Mouse (Mus musculus) forebrain, embryonic 10.5 days (tissue): ENCODE data around the gene Med16. TPM values are rescaled to one million over a fixed set of nuclear protein-coding genes. Genes with fewer than 3 reads are reported as not detected.

Source experiments
- DNase-seq: peaks from one replicate; pipeline ENCODE4 v3.0.0-alpha.2; 2017; ENCODE audit warnings: low spot score; ENCODE audit errors: extremely low spot score
- H3K27ac ChIP-seq: fragments of 300-500 bp; sonication (generic); 2 replicates; pipeline ENCODE4 v1.5.1; 2016; ENCODE audit warnings: mild to moderate bottlenecking
- H3K27me3 ChIP-seq: fragments of 300-500 bp; sonication (generic); 2 replicates; pipeline ENCODE4 v1.6.1; 2016; ENCODE audit warnings: mild to moderate bottlenecking; ENCODE audit not compliant: poor library complexity, severe bottlenecking
- H3K36me3 ChIP-seq: fragments of 300-500 bp; sonication (generic); replicated peaks from 2 replicates; pipeline ENCODE4 v1.6.1; 2016; ENCODE audit warnings: mild to moderate bottlenecking, moderate library complexity
- H3K4me1 ChIP-seq: fragments of 300-500 bp; sonication (generic); 2 replicates; pipeline ENCODE4 v1.6.1; 2016
- H3K4me3 ChIP-seq: fragments of 300-500 bp; sonication (generic); 2 replicates; pipeline ENCODE4 v1.5.1; 2016; ENCODE audit warnings: mild to moderate bottlenecking, moderate library complexity
- H3K9me3 ChIP-seq: fragments of 300-500 bp; sonication (generic); 2 replicates; pipeline ENCODE4 v1.6.1; 2016; ENCODE audit warnings: mild to moderate bottlenecking, moderate library complexity
- WGBS: fragments of 180-500 bp; shearing (Covaris S2); methylation state at CpG from one replicate; pipeline ENCODE4 v1.1.7; 2016; 5-methylcytosine and 5-hydroxymethylcytosine counted together
- polyA plus RNA-seq: library from polyadenylated mRNA; unstranded; fragments of >200 nt; fragmentation: Nextera tagmentation; extraction: Ambion mirVana; gene quantifications from 2 replicates; pipeline ENCODE4 v1.2.1, GENCODE M21; 2016

The Med16 gene
- polyA plus RNA-seq, 1 experiment from 2014 or later: 65.7 TPM

GRCm38 (mm10) chr10:79920056-79920890 lies 11.6 kb upstream of the Med16 start:
- no peak for DNase-seq
- Histone ChIP-seq H3K27me3 (peaks cover 79% of the 10 kb centered on the region), H3K36me3 (no peaks in the 10 kb centered on the region), H3K27ac (no peak overlapping the region), H3K9me3 (no peaks in the 10 kb centered on the region), H3K4me3 (peak overlapping the region; percentile 41), H3K4me1 (peaks cover 63% of the 10 kb centered on the region)
- WGBS: 17% methylated on average over 26 of the region's 26 CpGs

DNA sequence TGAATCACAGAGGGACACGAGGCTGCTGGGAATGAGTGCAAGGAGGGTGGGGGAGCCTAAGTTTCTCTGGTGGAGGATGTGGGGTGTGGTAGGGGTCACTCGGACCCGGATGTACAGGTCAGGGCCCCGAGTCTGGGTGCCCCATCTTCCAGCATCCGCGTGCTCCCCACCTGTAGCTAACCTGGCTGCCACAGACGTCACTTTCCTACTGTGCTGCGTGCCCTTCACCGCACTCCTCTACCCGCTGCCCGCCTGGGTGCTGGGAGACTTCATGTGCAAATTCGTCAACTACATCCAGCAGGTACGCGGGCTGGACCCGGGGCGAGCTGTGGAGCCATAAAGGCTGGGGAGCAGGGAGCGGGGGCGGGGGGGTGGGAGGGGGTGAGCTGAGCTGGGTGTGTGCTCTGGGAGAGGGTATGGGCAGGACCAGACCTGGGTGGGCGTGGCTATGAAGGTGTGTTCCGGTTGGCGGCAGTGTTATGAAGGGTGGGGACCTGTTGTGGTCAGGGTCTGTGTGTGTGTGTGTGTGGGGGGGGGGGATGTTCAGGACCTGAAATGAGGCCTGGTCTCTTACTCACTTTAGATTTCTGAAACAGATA lies 10.6 kb upstream of the Med16 start:
- peak overlapping the region; percentile 18 for H3K4me3 ChIP-seq
- no peaks in the 10 kb centered on the region for H3K9me3 ChIP-seq
- peaks cover 72% of the 10 kb centered on the region for H3K4me1 ChIP-seq
- no peak for DNase-seq
- peaks cover 81% of the 10 kb centered on the region for H3K27me3 ChIP-seq
- 2% methylated on average over 21 of the region's 21 CpGs for WGBS
- no peaks in the 10 kb centered on the region for H3K36me3 ChIP-seq
- no peak overlapping the region for H3K27ac ChIP-seq

GRCm38 (mm10) chr10:79918231-79919078 lies 9.7 kb upstream of the Med16 start:
- H3K27ac ChIP-seq: no peak overlapping the region
- no peaks in the 10 kb centered on the region; the same call in 1 of the 2 replicates for H3K36me3 ChIP-seq
- 3% methylated on average over 35 of the region's 35 CpGs for WGBS
- no peaks in the 10 kb centered on the region for H3K9me3 ChIP-seq
- H3K4me1 ChIP-seq: peaks cover 81% of the 10 kb centered on the region
- H3K27me3 ChIP-seq: peaks cover 76% of the 10 kb centered on the region
- H3K4me3 ChIP-seq: peak overlapping the region; percentile 18
- no peak for DNase-seq

DNA sequence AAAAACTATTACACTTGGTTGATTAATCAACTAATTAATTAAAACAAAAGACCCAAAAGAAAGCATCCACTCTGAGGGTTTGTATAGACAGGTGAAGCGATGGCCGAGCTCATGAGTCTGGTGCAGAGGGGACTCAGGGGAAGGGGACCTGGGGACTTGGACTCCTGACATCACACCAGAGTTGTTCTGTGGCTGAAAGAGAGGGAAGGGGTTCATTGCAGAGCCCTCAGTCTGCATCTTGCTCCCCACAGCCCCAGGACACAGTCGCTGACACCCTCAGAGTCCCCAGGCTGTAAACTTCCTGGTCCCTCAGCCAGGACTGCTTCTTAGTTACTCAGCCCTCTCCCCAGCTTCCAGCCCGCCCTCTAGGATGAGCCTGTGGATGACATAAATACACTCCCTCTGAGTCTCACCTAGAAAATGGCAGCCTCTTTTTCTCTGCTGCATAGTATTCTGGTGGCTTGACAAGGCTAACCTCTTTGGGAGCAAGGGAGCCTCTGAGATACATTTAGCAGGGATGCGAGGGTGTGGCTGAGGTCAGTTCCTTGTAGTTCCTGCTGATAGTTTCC lies 8.9 kb upstream of the Med16 start:
- no peak for DNase-seq
- Histone ChIP-seq H3K9me3 (no peaks in the 10 kb centered on the region), H3K27me3 (peaks cover 68% of the 10 kb centered on the region), H3K36me3 (peaks cover 7% of the 10 kb centered on the region), H3K4me1 (peaks cover 83% of the 10 kb centered on the region), H3K4me3 (peak overlapping the region; percentile 83), H3K27ac (no peak overlapping the region)
- WGBS: 65% methylated on average over 5 of the region's 5 CpGs

GRCm38 (mm10) chr10:79916808-79917531 lies 8.2 kb upstream of the Med16 start, which contains the start of gene Kiss1r:
Gene Kiss1r, plus strand, starts transcription at chr10:79916971.
- Histone ChIP-seq H3K9me3 (no peaks in the 10 kb centered on the region), H3K27ac (peak within 1 kb of the TSS; percentile 93), H3K4me3 (peak within 1 kb of the TSS; percentile 83), H3K4me1 (peaks cover 87% of the 10 kb centered on the region), H3K36me3 (peaks cover 13% of the 10 kb centered on the region), H3K27me3 (peaks cover 61% of the 10 kb centered on the region)
- WGBS: 3% methylated on average over 42 of the region's 42 CpGs
- DNase-seq: peak; percentile 83

GRCm38 (mm10) chr10:79916081-79916480 lies 7.4 kb upstream of the Med16 start:
- no peaks in the 10 kb centered on the region for H3K9me3 ChIP-seq
- H3K27ac ChIP-seq: peak overlapping the region; percentile 93
- peak overlapping the region; percentile 83 for H3K4me3 ChIP-seq
- H3K27me3 ChIP-seq: peaks cover 55% of the 10 kb centered on the region
- 7% methylated on average over 8 of the region's 8 CpGs for WGBS
- DNase-seq: no peak
- peaks cover 78% of the 10 kb centered on the region for H3K4me1 ChIP-seq
- H3K36me3 ChIP-seq: peaks cover 22% of the 10 kb centered on the region

GRCm38 (mm10) chr10:79914948-79915596 lies 6.3 kb upstream of the Med16 start:
- Histone ChIP-seq H3K36me3 (peaks cover 30% of the 10 kb centered on the region), H3K9me3 (no peaks in the 10 kb centered on the region), H3K27ac (no peak overlapping the region), H3K27me3 (peaks cover 45% of the 10 kb centered on the region), H3K4me3 (peak overlapping the region; percentile 83; the same call in 1 of the 2 replicates), H3K4me1 (peaks cover 68% of the 10 kb centered on the region)
- DNase-seq: no peak
- 73% methylated on average over 7 of the region's 7 CpGs for WGBS

GRCm38 (mm10) chr10:79914131-79914947 lies 5.6 kb upstream of the Med16 start:
- no peak for DNase-seq
- peaks cover 65% of the 10 kb centered on the region for H3K4me1 ChIP-seq
- peaks cover 38% of the 10 kb centered on the region for H3K27me3 ChIP-seq
- peaks cover 30% of the 10 kb centered on the region for H3K36me3 ChIP-seq
- H3K27ac ChIP-seq: no peak overlapping the region
- 67% methylated on average over 11 of the region's 11 CpGs for WGBS
- no peaks in the 10 kb centered on the region for H3K9me3 ChIP-seq
- H3K4me3 ChIP-seq: peak overlapping the region; percentile 14; the same call in 1 of the 2 replicates

DNA sequence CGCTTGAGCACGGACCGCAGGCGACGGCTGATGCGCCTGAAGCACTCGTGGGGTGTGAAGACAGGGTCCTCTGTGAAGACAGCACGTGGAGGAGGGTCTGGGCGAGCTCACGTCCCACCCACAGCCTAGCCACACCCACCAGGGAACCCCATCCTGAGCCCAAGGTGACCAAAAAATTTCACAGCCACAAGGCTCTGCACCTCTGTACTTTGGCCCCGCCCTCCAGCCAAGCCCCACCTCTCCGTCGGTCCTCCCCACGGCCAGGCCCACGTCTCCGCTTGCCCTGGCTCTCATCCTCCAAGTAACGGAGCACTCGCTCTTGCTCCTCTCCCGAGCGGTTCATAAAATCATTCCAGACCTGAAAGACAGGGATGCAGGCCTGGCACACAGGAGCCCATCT lies 3.7 kb upstream of the Med16 start:
- Histone ChIP-seq H3K27me3 (peaks cover 21% of the 10 kb centered on the region), H3K4me1 (peaks cover 62% of the 10 kb centered on the region), H3K36me3 (peaks cover 30% of the 10 kb centered on the region), H3K4me3 (no peak overlapping the region; the same call in 1 of the 2 replicates), H3K27ac (no peak overlapping the region), H3K9me3 (no peaks in the 10 kb centered on the region)
- DNase-seq: no peak
- 67% methylated on average over 20 of the region's 20 CpGs for WGBS

- peaks cover 45% of the 10 kb centered on the region for H3K36me3 ChIP-seq
- peaks cover 45% of the 10 kb centered on the region for H3K4me1 ChIP-seq
- no peak for DNase-seq
- H3K4me3 ChIP-seq: 0 out of 2 replicates have a peak within 1 kb of the TSS, but pooled peaks have one; percentile 1
- WGBS: 92% methylated on average over 4 of the region's 4 CpGs
- H3K27me3 ChIP-seq: peaks cover 32% of the 10 kb centered on the region
- H3K27ac ChIP-seq: peak within 1 kb of the TSS; percentile 99; the same call in 1 of the 2 replicates
- no peaks in the 10 kb centered on the region for H3K9me3 ChIP-seq
Measured at GRCm38 (mm10) chr10:79910556-79910955, 1.8 kb upstream of the Med16 start, which contains the start of gene Gm26602. Gene Gm26602, plus strand, starts transcription at chr10:79910856.
